ENCODE assay signal across 13 mouse cellular contexts in the genomic region with DNA sequence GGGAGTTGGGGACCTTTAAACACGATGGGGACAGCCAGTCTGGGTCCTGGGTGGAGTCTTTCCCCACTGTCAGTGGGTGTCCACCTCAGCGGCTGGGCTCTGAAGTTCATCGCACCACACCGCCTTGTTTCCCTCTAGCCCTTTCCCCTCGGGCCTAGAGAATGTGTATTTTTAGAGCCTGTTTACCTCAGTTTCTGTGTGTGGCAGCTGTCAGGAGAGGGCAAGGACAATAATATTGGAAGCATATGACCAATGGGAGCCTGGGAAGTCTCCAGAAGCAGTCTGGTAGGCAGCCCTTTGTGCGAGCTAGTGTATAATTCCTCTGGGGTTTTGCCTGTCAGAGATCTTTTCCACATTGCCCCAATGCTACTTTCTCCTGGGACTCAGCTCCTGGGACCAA.
DNase-seq lines count a peak whose midpoint lies in the region.
"Had no signal": no experiment of that assay in that cellular context is flagged by ENCODE, and none has a peak within 500 bp of the region (broad histone marks: within the 10 kb centered on the region; RNA-seq: fewer than 3 reads in every experiment).

No protein-coding gene starts in this region.

- peak; percentile 57 for DNase-seq in adrenal gland, postnatal 10 days
- DNase-seq in adrenal gland, postnatal 36 days: no peak
- DNase-seq in heart, adult 11 months: peak; percentile 91
- no peak for DNase-seq in heart, postnatal 4 days
- DNase-seq in urinary bladder, postnatal 10 days (ENCODE audit: low spot score): peak; percentile 5
- DNase-seq in urinary bladder, postnatal 25 days (ENCODE audit: low spot score): no peak
- DNase-seq: adrenal gland, postnatal 14 days; cerebellum, adult 18-20 months; cerebellum, adult 9-10 months; cerebellum, postnatal 14 days; gastrocnemius, postnatal 10 days; heart, postnatal 14 days; kidney, adult 2 months had no signal

Comparison
In these comparisons a context has a peak if more than half of its experiments do, and no peak if none do; other contexts are left out.
1. DNase-seq: peak in adrenal gland, postnatal 10 days (single experiment), heart, adult 11 months (single experiment) and urinary bladder, postnatal 10 days (single experiment); none in adrenal gland, postnatal 36 days (0 of 2), heart, postnatal 4 days (single experiment) and urinary bladder, postnatal 25 days (single experiment).